Mouse (Mus musculus) heart, embryonic 15.5 days (tissue): Measurements from ENCODE around the gene Olfr1535. TPM values are rescaled to one million over a fixed set of nuclear protein-coding genes. Genes with fewer than 3 reads are reported as not detected.

ENCODE experiments used
- ATAC-seq: fragments of 200-750 bp; cut with Nextera tagmentation; replicated peaks from 2 replicates; pipeline ENCODE4 v1.8.0; 2017; ENCODE audit warnings: low read depth, moderate TSS enrichment; ENCODE audit not compliant: insufficient number of reproducible peaks, insufficient read depth, low FRiP score
- H3K27ac ChIP-seq: fragments of 300-500 bp; sonication (generic); 2 replicates; pipeline ENCODE4 v1.5.1; 2015; ENCODE audit warnings: mild to moderate bottlenecking, inconsistent platforms
- H3K27me3 ChIP-seq: fragments of 300-500 bp; sonication (generic); 2 replicates; pipeline ENCODE4 v1.6.1; 2015; ENCODE audit warnings: inconsistent platforms
- H3K36me3 ChIP-seq: fragments of 300-500 bp; sonication (generic); 2 replicates; pipeline ENCODE4 v1.6.1; 2015; ENCODE audit warnings: mild to moderate bottlenecking, inconsistent platforms
- H3K4me1 ChIP-seq: fragments of 300-500 bp; sonication (generic); replicated peaks from 2 replicates; pipeline ENCODE4 v1.6.1; 2015; ENCODE audit warnings: inconsistent platforms
- H3K4me2 ChIP-seq: fragments of 300-500 bp; sonication (generic); 2 replicates; pipeline ENCODE4 v1.6.1; 2015; ENCODE audit warnings: inconsistent platforms, mild to moderate bottlenecking, moderate library complexity
- H3K4me3 ChIP-seq: fragments of 300-500 bp; sonication (generic); 2 replicates; pipeline ENCODE4 v1.5.1; 2015; ENCODE audit warnings: mild to moderate bottlenecking, inconsistent platforms
- H3K9ac ChIP-seq: fragments of 300-500 bp; sonication (generic); 2 replicates; pipeline ENCODE4 v1.6.1; 2015; ENCODE audit warnings: mild to moderate bottlenecking, inconsistent platforms
- H3K9me3 ChIP-seq: fragments of 300-500 bp; sonication (generic); replicated peaks from 2 replicates; pipeline ENCODE4 v1.6.1; 2016; ENCODE audit warnings: inconsistent platforms
- WGBS: fragments of 180-500 bp; shearing (Covaris S2); methylation state at CpG from one replicate; pipeline ENCODE4 v1.1.7; 2015; ENCODE audit warnings: mixed read lengths; 5-methylcytosine and 5-hydroxymethylcytosine counted together
- polyA plus RNA-seq: library from polyadenylated mRNA; unstranded; fragments of >200 nt; fragmentation: Nextera tagmentation; extraction: Ambion mirVana; gene quantifications from 2 replicates; pipeline ENCODE4 v1.2.1, GENCODE M21; 2015

The Olfr1535 gene
- polyA plus RNA-seq: not detected in 2 replicates

GRCm38 (mm10) chr13:21559793-21560192, at the start of gene Olfr1535:
Gene Olfr1535, minus strand, starts transcription at chr13:21559893.
- WGBS: 44% methylated on average over 1 of the region's 1 CpGs
- no peak for ATAC-seq
- Histone ChIP-seq H3K27ac (no peak within 1 kb of the TSS), H3K4me2 (no peak within 1 kb of the TSS), H3K36me3 (no peaks in the 10 kb centered on the region), H3K4me3 (no peak within 1 kb of the TSS), H3K9ac (no peak within 1 kb of the TSS), H3K27me3 (no peaks in the 10 kb centered on the region), H3K9me3 (no peaks in the 10 kb centered on the region), H3K4me1 (no peaks in the 10 kb centered on the region)

GRCm38 (mm10) chr13:21591618-21592017, 31.9 kb upstream of the Olfr1535 start:
- ATAC-seq: 0 out of 2 replicates have a peak, but pooled peaks have one; percentile 43
- Histone ChIP-seq H3K4me2 (no peak overlapping the region), H3K36me3 (no peaks in the 10 kb centered on the region), H3K27ac (no peak overlapping the region), H3K4me3 (no peak overlapping the region), H3K9ac (no peak overlapping the region), H3K4me1 (no peaks in the 10 kb centered on the region), H3K27me3 (no peaks in the 10 kb centered on the region), H3K9me3 (no peaks in the 10 kb centered on the region)
- 40% methylated on average over 2 of the region's 2 CpGs for WGBS

GRCm38 (mm10) chr13:21581659-21582058, 22.0 kb upstream of the Olfr1535 start, which contains the start of gene Olfr1364:
Gene Olfr1364, minus strand, starts transcription at chr13:21581759.
- WGBS: 81% methylated on average over 2 of the region's 2 CpGs
- Histone ChIP-seq H3K4me1 (no peaks in the 10 kb centered on the region), H3K9ac (no peak within 1 kb of the TSS), H3K4me2 (no peak within 1 kb of the TSS), H3K27me3 (no peaks in the 10 kb centered on the region), H3K9me3 (no peaks in the 10 kb centered on the region), H3K36me3 (no peaks in the 10 kb centered on the region), H3K27ac (no peak within 1 kb of the TSS), H3K4me3 (no peak within 1 kb of the TSS)
- ATAC-seq: no peak

GRCm38 (mm10) chr13:21550416-21551110, 9.1 kb downstream of the Olfr1535 start:
- Histone ChIP-seq H3K4me1 (no peaks in the 10 kb centered on the region), H3K36me3 (no peaks in the 10 kb centered on the region), H3K27me3 (no peaks in the 10 kb centered on the region), H3K9me3 (no peaks in the 10 kb centered on the region), H3K27ac (no peak overlapping the region), H3K9ac (no peak overlapping the region), H3K4me3 (no peak overlapping the region), H3K4me2 (no peak overlapping the region)
- ATAC-seq: no peak
- WGBS: 33% methylated on average over 3 of the region's 3 CpGs

GRCm38 (mm10) chr13:21549487-21549886, 10.2 kb downstream of the Olfr1535 start:
- Histone ChIP-seq H3K9ac (no peak overlapping the region), H3K27ac (no peak overlapping the region), H3K4me3 (no peak overlapping the region), H3K4me1 (no peaks in the 10 kb centered on the region), H3K36me3 (no peaks in the 10 kb centered on the region), H3K9me3 (no peaks in the 10 kb centered on the region), H3K27me3 (no peaks in the 10 kb centered on the region), H3K4me2 (no peak overlapping the region)
- WGBS: 86% methylated on average over 3 of the region's 3 CpGs
- ATAC-seq: no peak

GRCm38 (mm10) chr13:21542708-21543107, 17.0 kb downstream of the Olfr1535 start, which contains the start of gene Olfr1366:
Gene Olfr1366, minus strand, starts transcription at chr13:21542808.
- H3K4me1 ChIP-seq: no peaks in the 10 kb centered on the region
- no peak within 1 kb of the TSS for H3K27ac ChIP-seq
- no peaks in the 10 kb centered on the region for H3K36me3 ChIP-seq
- ATAC-seq: no peak
- no peaks in the 10 kb centered on the region for H3K27me3 ChIP-seq
- no peak within 1 kb of the TSS for H3K9ac ChIP-seq
- 53% methylated on average over 1 of the region's 1 CpGs for WGBS
- H3K4me3 ChIP-seq: no peak within 1 kb of the TSS
- H3K4me2 ChIP-seq: no peak within 1 kb of the TSS
- no peaks in the 10 kb centered on the region for H3K9me3 ChIP-seq

GRCm38 (mm10) chr13:21530781-21531201, 28.9 kb downstream of the Olfr1535 start, which contains the start of gene Zkscan8:
Gene Zkscan8, minus strand, starts transcription at chr13:21531120.
- peak; percentile 97 for ATAC-seq
- Histone ChIP-seq H3K9ac (peak within 1 kb of the TSS; percentile 99), H3K27me3 (no peaks in the 10 kb centered on the region), H3K4me2 (peak within 1 kb of the TSS; percentile 84), H3K27ac (peak within 1 kb of the TSS; percentile 96), H3K36me3 (peaks cover 16% of the 10 kb centered on the region), H3K4me1 (peaks cover 3% of the 10 kb centered on the region; the same call in 1 of the 2 replicates), H3K9me3 (no peaks in the 10 kb centered on the region), H3K4me3 (peak within 1 kb of the TSS; percentile 99)
- WGBS: under 1% methylated on average over 39 of the region's 39 CpGs

- H3K4me1 ChIP-seq: peaks cover 3% of the 10 kb centered on the region; the same call in 1 of the 2 replicates
- no peak overlapping the region for H3K9ac ChIP-seq
- H3K4me3 ChIP-seq: peak overlapping the region; percentile 99
- H3K9me3 ChIP-seq: no peaks in the 10 kb centered on the region
- H3K36me3 ChIP-seq: peaks cover 20% of the 10 kb centered on the region
- no peaks in the 10 kb centered on the region for H3K27me3 ChIP-seq
- no peak overlapping the region for H3K27ac ChIP-seq
- no peak for ATAC-seq
- peak overlapping the region; percentile 84 for H3K4me2 ChIP-seq
- 45% methylated on average over 7 of the region's 7 CpGs for WGBS
Observed at GRCm38 (mm10) chr13:21530136-21530535, 29.6 kb downstream of the Olfr1535 start.

- WGBS: 0% methylated on average over 21 of the region's 21 CpGs
- Histone ChIP-seq H3K9ac (peak overlapping the region; percentile 73), H3K36me3 (no peaks in the 10 kb centered on the region), H3K9me3 (no peaks in the 10 kb centered on the region), H3K4me1 (peaks cover 4% of the 10 kb centered on the region; the same call in 1 of the 2 replicates), H3K27me3 (no peaks in the 10 kb centered on the region), H3K4me2 (peak overlapping the region; percentile 68), H3K4me3 (peak overlapping the region; percentile 71), H3K27ac (peak overlapping the region; percentile 84)
- peak; percentile 98 for ATAC-seq
Observed at GRCm38 (mm10) chr13:21506221-21506649, 53.5 kb downstream of the Olfr1535 start.

Other genes with a start within 250 kb of the Olfr1535 start
- gene Gpx6, start 247.8 kb downstream of the Olfr1535 start, polyA plus RNA-seq: not detected in 2 replicates
- gene Olfr1367, start 213.0 kb downstream of the Olfr1535 start, polyA plus RNA-seq: not detected in 2 replicates
- 6.5 and 8.7 TPM in 2 replicates for gene Zscan12, start 197.1 kb downstream of the Olfr1535 start, polyA plus RNA-seq
- 65.7 and 71.5 TPM in 2 replicates for gene Zkscan3, start 157.1 kb downstream of the Olfr1535 start, polyA plus RNA-seq
- gene Pgbd1, start 118.8 kb downstream of the Olfr1535 start, polyA plus RNA-seq: 2.9 and 3.3 TPM in 2 replicates
- gene Zscan26, start 106.2 kb downstream of the Olfr1535 start, polyA plus RNA-seq: 26.6 and 27.0 TPM in 2 replicates
- gene Nkapl, start 91.4 kb downstream of the Olfr1535 start, polyA plus RNA-seq: 1.4 and 1.5 TPM in 2 replicates
- 1.4 and 2.2 TPM in 2 replicates for gene Zkscan4, start 81.0 kb downstream of the Olfr1535 start, polyA plus RNA-seq
- not detected in 2 replicates for gene Gm10065, start 80.5 kb downstream of the Olfr1535 start, polyA plus RNA-seq
- gene AK157302, start 64.7 kb downstream of the Olfr1535 start, polyA plus RNA-seq: 0.71 and 0.76 TPM in 2 replicates
- gene Gm11273, start 58.5 kb downstream of the Olfr1535 start, polyA plus RNA-seq: 15.7 and 17.9 TPM in 2 replicates
- gene Zkscan8, start 28.8 kb downstream of the Olfr1535 start, polyA plus RNA-seq: 3.5 and 4.0 TPM in 2 replicates
- 0.10 TPM in 1 of 2 replicates, not detected in the other for gene Olfr1366, start 17.1 kb downstream of the Olfr1535 start, polyA plus RNA-seq
- not detected in 2 replicates for gene Olfr1364, start 21.9 kb upstream of the Olfr1535 start, polyA plus RNA-seq
- not detected in 2 replicates for gene Olfr1362, start 54.1 kb upstream of the Olfr1535 start, polyA plus RNA-seq
- gene Olfr11, start 82.6 kb upstream of the Olfr1535 start, polyA plus RNA-seq: not detected in 2 replicates
- not detected in 2 replicates for gene Olfr1361, start 103.5 kb upstream of the Olfr1535 start, polyA plus RNA-seq
- gene Olfr1360, start 117.5 kb upstream of the Olfr1535 start, polyA plus RNA-seq: not detected in 2 replicates
- not detected in 2 replicates for gene Olfr1359, start 138.2 kb upstream of the Olfr1535 start, polyA plus RNA-seq
- gene Hist1h2bl, start 156.2 kb upstream of the Olfr1535 start, polyA plus RNA-seq: 0.47 and 1.3 TPM in 2 replicates
- 9.9 and 11.4 TPM in 2 replicates for gene Hist1h2ai, start 156.5 kb upstream of the Olfr1535 start, polyA plus RNA-seq
- 1.5 and 5.4 TPM in 2 replicates for gene Hist1h3h, start 157.8 kb upstream of the Olfr1535 start, polyA plus RNA-seq
- gene Hist1h2bm, start 162.2 kb upstream of the Olfr1535 start, polyA plus RNA-seq: 1.3 and 2.3 TPM in 2 replicates
- gene Hist1h4j, start 175.2 kb upstream of the Olfr1535 start, polyA plus RNA-seq: 0.66 and 0.67 TPM in 2 replicates
- gene Hist1h4k, start 190.6 kb upstream of the Olfr1535 start, polyA plus RNA-seq: 1.3 and 3.0 TPM in 2 replicates
- 9.5 and 11.0 TPM in 2 replicates for gene Hist1h2ak, start 193.9 kb upstream of the Olfr1535 start, polyA plus RNA-seq
- 2.0 and 3.0 TPM in 2 replicates for gene Hist1h2bn, start 194.2 kb upstream of the Olfr1535 start, polyA plus RNA-seq
- 8.6 and 10.7 TPM in 2 replicates for gene Hist1h1b, start 220.7 kb upstream of the Olfr1535 start, polyA plus RNA-seq
- gene Hist1h3i, start 223.5 kb upstream of the Olfr1535 start, polyA plus RNA-seq: 56.3 and 60.4 TPM in 2 replicates
- 2.3 and 3.2 TPM in 2 replicates for gene Hist1h2an, start 227.3 kb upstream of the Olfr1535 start, polyA plus RNA-seq
- gene Hist1h2bp, start 227.6 kb upstream of the Olfr1535 start, polyA plus RNA-seq: 0.86 and 1.4 TPM in 2 replicates